Mouse (Mus musculus) gastrocnemius, adult 2 months (tissue): ENCODE data around the gene Oprl1. TPM values are rescaled to one million over a fixed set of nuclear protein-coding genes. Genes with fewer than 3 reads are reported as not detected.

ENCODE experiments used
- DNase-seq: peaks from one replicate; pipeline ENCODE4 v3.0.0; 2022
- H3K27ac ChIP-seq: fragments of 200-600 bp; 2 replicates; pipeline ENCODE4 v1.8.1; 2022; ENCODE audit warnings: mild to moderate bottlenecking
- H3K4me3 ChIP-seq: fragments of 200-600 bp; 2 replicates; pipeline ENCODE4 v1.8.1; 2022; ENCODE audit warnings: mild to moderate bottlenecking, moderate library complexity
- CTCF ChIP-seq: fragments of 200-600 bp; IDR thresholded peaks from 2 replicates; pipeline ENCODE4 v1.8.1; 2022; ENCODE audit warnings: antibody characterized with exemption, mild to moderate bottlenecking, moderate library complexity
- intact Hi-C: fragments of 180-260 bp; cut with DNase I; formaldehyde crosslinking; loops from one replicate; pipeline ENCODE4 v1.15.1; 2025
- total RNA-seq, 2 experiments: library from RNA; stranded (reverse); gene quantifications; 2 replicates each; pipeline ENCODE4 v1.2.3; 2021

Gene Oprl1
- total RNA-seq, 2 experiments from 2014 or later: not detected

DNA sequence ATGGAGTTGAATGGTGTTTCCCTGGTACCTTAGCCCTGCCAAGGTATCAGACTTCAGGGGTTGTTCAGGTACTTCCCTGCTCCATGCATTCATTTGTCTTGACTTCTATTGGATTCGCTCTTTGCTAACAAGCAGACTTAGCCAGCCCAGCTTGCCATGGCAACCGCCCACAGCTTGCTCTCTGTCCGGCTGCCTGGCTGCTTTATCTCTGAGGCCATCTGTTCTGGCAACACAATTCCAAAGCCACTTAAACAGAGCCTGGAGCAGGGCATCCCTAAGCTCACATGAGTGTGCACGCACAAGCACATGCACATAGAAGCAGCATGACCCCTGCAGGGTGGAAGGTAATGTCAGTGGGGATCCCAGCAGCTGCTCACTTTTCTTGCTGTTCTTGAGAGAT, 44.2 kb downstream of the Oprl1 start:
- TF ChIP-seq CTCF: no peak
- no peak overlapping the region for H3K27ac ChIP-seq
- intact Hi-C loops: no loop called here
- no peak overlapping the region for H3K4me3 ChIP-seq
- no peak for DNase-seq

GRCm38 (mm10) chr2:181763006-181763830, 48.4 kb downstream of the Oprl1 start, which contains the start of gene Myt1:
Myt1 (plus strand) TSS chr2:181763332.
- Histone ChIP-seq H3K27ac (no peak within 1 kb of the TSS), H3K4me3 (no peak within 1 kb of the TSS)
- intact Hi-C loops: no loop called here
- no peak for DNase-seq
- TF ChIP-seq CTCF: no peak

GRCm38 (mm10) chr2:181763886-181764527, 49.2 kb downstream of the Oprl1 start:
- TF ChIP-seq CTCF: no peak
- intact Hi-C loops: no loop called here
- DNase-seq: no peak
- no peak overlapping the region for H3K4me3 ChIP-seq
- no peak overlapping the region for H3K27ac ChIP-seq

GRCm38 (mm10) chr2:181764600-181764999, 49.8 kb downstream of the Oprl1 start:
- TF ChIP-seq CTCF: no peak
- DNase-seq: no peak
- H3K27ac ChIP-seq: no peak overlapping the region
- intact Hi-C loops: no loop called here
- no peak overlapping the region for H3K4me3 ChIP-seq

DNA sequence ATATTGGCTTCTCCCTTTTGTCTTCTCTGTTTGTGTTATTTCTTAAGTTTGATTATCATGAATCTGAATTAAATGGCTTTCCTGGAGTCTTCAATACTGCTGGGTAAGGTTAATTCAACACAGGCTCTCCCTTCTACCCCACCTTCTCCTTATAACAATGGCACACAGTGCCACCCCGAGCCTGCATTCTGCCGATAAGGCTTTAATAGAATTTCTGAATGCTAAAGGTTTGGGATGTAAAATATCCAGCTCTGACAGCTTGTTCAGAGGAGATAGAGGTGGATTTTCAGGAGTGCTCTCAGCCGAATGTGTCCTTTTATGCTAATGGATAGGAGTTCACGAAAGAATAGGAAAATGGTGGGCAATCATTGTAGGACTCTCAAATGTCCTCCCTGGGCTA, 50.4 kb downstream of the Oprl1 start:
- no peak for DNase-seq
- intact Hi-C loops: no loop called here
- no peak overlapping the region for H3K4me3 ChIP-seq
- no peak for TF ChIP-seq CTCF
- no peak overlapping the region for H3K27ac ChIP-seq

- Histone ChIP-seq H3K4me3 (no peak overlapping the region), H3K27ac (no peak overlapping the region)
- no peak for TF ChIP-seq CTCF
- intact Hi-C loops: no loop called here
- DNase-seq: no peak
Measured at GRCm38 (mm10) chr2:181766672-181767557, 52.1 kb downstream of the Oprl1 start.

DNA sequence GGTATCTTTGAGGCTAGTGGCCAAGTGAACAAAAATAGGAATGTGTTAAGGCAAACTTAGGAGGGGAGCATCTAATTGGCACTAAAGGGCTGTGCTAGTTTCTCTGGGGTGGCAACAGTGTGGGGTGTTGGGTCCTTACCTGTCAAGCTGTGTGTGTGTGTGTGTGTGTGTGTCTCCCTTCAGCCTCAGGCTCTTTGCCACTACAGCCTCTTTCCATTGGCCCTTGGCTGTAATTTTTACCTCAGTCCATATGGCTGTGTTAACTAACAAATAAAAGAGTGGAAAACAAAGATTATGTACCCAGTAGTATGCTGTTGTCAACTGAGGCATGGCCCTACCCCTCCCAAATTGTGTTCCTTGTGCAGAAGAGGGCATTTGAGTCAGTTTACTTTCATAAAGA, 53.6 kb downstream of the Oprl1 start:
- no peak for TF ChIP-seq CTCF
- no peak overlapping the region for H3K27ac ChIP-seq
- intact Hi-C loops: no loop called here
- no peak for DNase-seq
- no peak overlapping the region for H3K4me3 ChIP-seq

DNA sequence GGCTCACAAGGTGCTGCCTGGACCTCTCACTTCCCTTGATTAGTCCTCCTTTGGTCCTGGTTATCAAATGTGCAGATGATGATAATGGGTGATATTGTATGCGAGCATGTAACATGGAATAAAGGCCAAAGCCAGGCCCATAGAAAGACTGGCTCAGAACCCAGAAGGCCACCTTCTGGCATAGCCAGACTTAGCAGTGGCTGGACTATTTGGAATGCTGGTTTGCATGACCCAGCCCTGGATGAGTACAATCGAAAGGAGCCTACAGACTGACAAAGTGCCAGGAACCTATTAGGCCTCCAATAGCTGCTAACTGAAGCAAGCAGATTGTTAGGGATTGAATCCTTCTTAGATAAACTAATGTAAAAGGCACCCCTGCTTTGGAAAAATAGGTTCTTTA, 54.6 kb downstream of the Oprl1 start:
- no peak overlapping the region for H3K27ac ChIP-seq
- intact Hi-C loops: no loop called here
- no peak for TF ChIP-seq CTCF

More for the DNA sequence above, 54.6 kb downstream of the Oprl1 start:
- DNase-seq: no peak
- no peak overlapping the region for H3K4me3 ChIP-seq

Other genes with a start within 250 kb of the Oprl1 start
- not detected for gene Abhd16b, start 221.8 kb upstream of the Oprl1 start, total RNA-seq
- gene Tpd52l2, start 217.9 kb upstream of the Oprl1 start, total RNA-seq: 10 to 100 TPM; 47.0 to 52.5 TPM
- 10 to 100 TPM; 43.7 to 46.6 TPM for gene Dnajc5, start 194.5 kb upstream of the Oprl1 start, total RNA-seq
- gene Uckl1, start 130.1 kb upstream of the Oprl1 start, total RNA-seq: 10 to 100 TPM; 26.1 to 29.1 TPM
- 10 to 100 TPM; 31.1 to 36.5 TPM for gene Prpf6, start 123.1 kb upstream of the Oprl1 start, total RNA-seq
- gene Zfp512b, start 122.2 kb upstream of the Oprl1 start, total RNA-seq: 10 to 100 TPM; 17.6 to 20.3 TPM
- gene Samd10, start 115.8 kb upstream of the Oprl1 start, total RNA-seq: 1 to 10 TPM; 1.5 to 1.7 TPM
- not detected for gene Gm29797, start 58.0 kb upstream of the Oprl1 start, total RNA-seq
- gene Sox18, start 43.4 kb upstream of the Oprl1 start, total RNA-seq: 10 to 100 TPM; 10.4 to 15.3 TPM
- 1 to 10 TPM; 6.9 to 7.6 TPM for gene Tcea2, start 34.7 kb upstream of the Oprl1 start, total RNA-seq
- 1 to 10 TPM; 2.7 to 2.8 TPM for gene Rgs19, start 21.0 kb upstream of the Oprl1 start, total RNA-seq
- gene Lkaaear1, start 16.6 kb upstream of the Oprl1 start, total RNA-seq: not detected
- gene Myt1, start 48.3 kb downstream of the Oprl1 start, total RNA-seq: not detected
- gene Pcmtd2, start 122.8 kb downstream of the Oprl1 start, total RNA-seq: 10 to 100 TPM; 37.2 to 47.1 TPM
- 10 to 100 TPM in 1 of 2 experiments, 1 to 10 TPM in 1; 9.4 to 10.0 TPM for gene Polr3k, start 149.3 kb downstream of the Oprl1 start, total RNA-seq